Mouse (Mus musculus): ENCODE measurements around the gene Gm10570.

DNA sequence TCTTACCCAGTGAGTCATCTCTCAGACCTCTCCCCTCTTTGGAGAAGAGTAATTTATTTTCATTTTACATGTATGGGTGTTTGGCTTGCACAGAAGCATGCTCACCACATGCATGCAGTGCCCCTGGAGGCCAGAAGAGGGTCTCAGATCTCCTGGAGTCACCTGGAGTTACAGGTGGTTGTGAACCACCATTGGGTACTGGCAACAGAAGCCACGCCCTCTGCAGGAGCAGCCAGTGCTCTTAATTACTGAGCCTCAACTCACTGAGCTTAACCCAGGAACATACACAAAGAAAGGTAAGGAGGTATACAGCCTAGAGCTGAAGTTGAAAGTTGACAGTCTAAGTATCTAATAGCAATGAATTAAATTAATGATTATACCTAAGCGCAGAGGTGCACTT lies 17.0 kb upstream of the Gm10570 start:
- TF ChIP-seq POLR2A (IDR thresholded peaks at IDR 0.05; ENCODE audit: extremely low read depth, insufficient read depth, low read length) (no peak), CTCF (IDR thresholded peaks at IDR 0.05; ENCODE audit: extremely low read depth, insufficient read depth, low read length) (no peak)
